Mouse (Mus musculus) CD4-positive, CD25-positive, alpha-beta regulatory T cell, adult 4 months (primary cell): Measurements from ENCODE around the gene Prr7. TPM values are rescaled to one million over a fixed set of nuclear protein-coding genes. Genes with fewer than 3 reads are reported as not detected.

ENCODE experiments used
- ATAC-seq: one replicate; pipeline ENCODE4 v1.8.0; 2017
- polyA plus RNA-seq, 2 experiments: library from polyadenylated mRNA; unstranded; fragments of 100-300 nt; shearing (Covaris generic); gene quantifications; one replicate each; pipeline ENCODE4 v1.2.1; 2017

The Prr7 gene
- polyA plus RNA-seq, 2 experiments from 2014 or later: not detected

- no peak for ATAC-seq
Observed at GRCm38 (mm10) chr13:55510332-55510667, 46.2 kb downstream of the Prr7 start.

- ATAC-seq: no peak
Observed at GRCm38 (mm10) chr13:55510668-55511491, 46.8 kb downstream of the Prr7 start.

GRCm38 (mm10) chr13:55511492-55511861 lies 47.4 kb downstream of the Prr7 start:
- no peak for ATAC-seq

- ATAC-seq: no peak
Observed at GRCm38 (mm10) chr13:55512379-55513031, 48.4 kb downstream of the Prr7 start.

GRCm38 (mm10) chr13:55513111-55513748 lies 49.2 kb downstream of the Prr7 start, which contains the start of gene Pdlim7:
TSS of gene Pdlim7 (minus strand) at chr13:55513676.
- peak; percentile 89 for ATAC-seq

- ATAC-seq: no peak
Observed at GRCm38 (mm10) chr13:55513828-55514227, 49.8 kb downstream of the Prr7 start.

GRCm38 (mm10) chr13:55516955-55517354 lies 52.9 kb downstream of the Prr7 start:
- ATAC-seq: peak; percentile 31

- ATAC-seq: no peak
Observed at GRCm38 (mm10) chr13:55519606-55520005, 55.5 kb downstream of the Prr7 start.

- ATAC-seq: no peak
Observed at GRCm38 (mm10) chr13:55522730-55523129, 58.7 kb downstream of the Prr7 start.

Other genes starting within 250 kb of the Prr7 start
- 100 to 1,000 TPM; 207 to 213 TPM for gene Prelid1, start 143.8 kb upstream of the Prr7 start, polyA plus RNA-seq
- 10 to 100 TPM in 1 of 2 experiments, 1 to 10 TPM in 1; 7.1 to 14.0 TPM for gene Rab24, start 142.3 kb upstream of the Prr7 start, polyA plus RNA-seq
- 1 to 10 TPM; 3.4 to 6.1 TPM for gene Mxd3, start 134.4 kb upstream of the Prr7 start, polyA plus RNA-seq
- 10 to 100 TPM; 59.0 to 66.4 TPM for gene Lman2, start 101.5 kb upstream of the Prr7 start, polyA plus RNA-seq
- 10 to 100 TPM; 71.0 to 88.5 TPM for gene Rgs14, start 94.5 kb upstream of the Prr7 start, polyA plus RNA-seq
- not detected for gene Slc34a1, start 66.1 kb upstream of the Prr7 start, polyA plus RNA-seq
- not detected for gene Pfn3, start 49.0 kb upstream of the Prr7 start, polyA plus RNA-seq
- gene F12, start 37.5 kb upstream of the Prr7 start, polyA plus RNA-seq: not detected
- 10 to 100 TPM; 26.4 to 36.7 TPM for gene Grk6, start 19.2 kb upstream of the Prr7 start, polyA plus RNA-seq
- gene Dbn1, start 23.8 kb downstream of the Prr7 start, polyA plus RNA-seq: not detected
- 10 to 100 TPM in 1 of 2 experiments, 1 to 10 TPM in 1; 6.3 to 14.6 TPM for gene Pdlim7, start 49.4 kb downstream of the Prr7 start, polyA plus RNA-seq
- 1 to 10 TPM in 1 of 2 experiments, under 1 TPM in 1; 0.35 to 1.0 TPM for gene Dok3, start 65.0 kb downstream of the Prr7 start, polyA plus RNA-seq
- 10 to 100 TPM; 55.8 to 74.2 TPM for gene Ddx41, start 72.4 kb downstream of the Prr7 start, polyA plus RNA-seq
- 10 to 100 TPM; 36.3 to 40.2 TPM for gene Fam193b, start 106.9 kb downstream of the Prr7 start, polyA plus RNA-seq
- 100 to 1,000 TPM; 206 to 437 TPM for gene Tmed9, start 109.5 kb downstream of the Prr7 start, polyA plus RNA-seq
- gene B4galt7, start 135.6 kb downstream of the Prr7 start, polyA plus RNA-seq: 10 to 100 TPM; 20.5 to 42.3 TPM
- gene Caml, start 158.7 kb downstream of the Prr7 start, polyA plus RNA-seq: 10 to 100 TPM; 41.7 to 46.1 TPM
- 10 to 100 TPM; 58.1 to 64.6 TPM for gene Ddx46, start 170.8 kb downstream of the Prr7 start, polyA plus RNA-seq
- 10 to 100 TPM; 12.8 to 14.2 TPM for gene B230219D22Rik, start 228.9 kb downstream of the Prr7 start, polyA plus RNA-seq